Mouse (Mus musculus): Measurements from ENCODE around the gene Ccdc137. TPM values are rescaled to one million over a fixed set of nuclear protein-coding genes. Genes with fewer than 3 reads are reported as not detected.
A peak's percentile ranks its signal among the peaks of the same experiment; 100 is the strongest.

Ccdc137 gene
- total and polyA plus RNA-seq, 2 experiments: 4.6 to 8.7 TPM

GRCm38 (mm10) chr11:120501701-120502100, 43.8 kb downstream of the Ccdc137 start:
- Histone ChIP-seq H3K4me1 (ENCODE audit: control insufficient read depth, insufficient read depth, low read length) (peaks cover 31% of the 10 kb centered on the region), H3K27me3 (ENCODE audit: control insufficient read depth, insufficient read depth, low read length) (no peaks in the 10 kb centered on the region), H3K27ac (replicated peaks; ENCODE audit: insufficient read depth, low read depth, low read length) (no peak overlapping the region), H3K4me3 (ENCODE audit: insufficient read depth, low read depth, low read length) (no peak overlapping the region), H3K9ac (ENCODE audit: low read depth, low read length) (no peak overlapping the region), H3K36me3 (ENCODE audit: control insufficient read depth, insufficient read depth, low read length) (peaks cover 4% of the 10 kb centered on the region; the same call in 1 of the 2 replicates), H3K79me2 (ENCODE audit: control insufficient read depth, insufficient read depth, low read length) (no peaks in the 10 kb centered on the region)
- WGBS: 78% methylated on average over 4 of the region's 4 CpGs
- DNase-seq (ENCODE audit: extremely low read depth, low read depth, low spot score): no peak
- TF ChIP-seq POLR2A (IDR thresholded peaks at IDR 0.05; ENCODE audit: extremely low read depth, insufficient read depth, low read length) (no peak), CTCF (IDR thresholded peaks at IDR 0.05; ENCODE audit: low read depth, low read length) (no peak)

DNA sequence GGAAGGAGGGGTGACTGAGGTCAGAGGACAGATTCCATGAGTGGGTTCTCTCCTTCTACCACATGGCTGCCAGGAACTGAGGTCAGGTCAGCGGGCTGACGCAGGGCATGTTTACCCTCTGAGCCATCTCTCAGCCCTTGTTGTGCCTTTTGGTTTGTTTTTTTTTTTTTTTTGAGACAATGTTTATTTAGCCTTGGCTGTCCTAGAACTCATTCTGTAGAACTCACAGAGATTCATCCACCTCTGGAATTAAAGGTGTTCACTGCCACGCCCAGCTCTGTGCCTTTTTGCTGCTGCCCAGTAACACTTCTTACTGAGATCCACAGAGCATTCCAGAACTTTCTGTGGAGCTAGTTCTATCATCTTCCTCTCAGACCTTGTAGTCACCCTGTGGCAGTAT, 47.7 kb downstream of the Ccdc137 start:
- no peak overlapping the region; the same call in 1 of the 2 replicates for H3K9ac ChIP-seq (ENCODE audit: low read depth, low read length)
- 24% methylated on average over 3 of the region's 3 CpGs for whole genome bisulfite sequencing
- no peak for TF ChIP-seq POLR2A (IDR thresholded peaks at IDR 0.05; ENCODE audit: extremely low read depth, insufficient read depth, low read length)
- TF ChIP-seq CTCF (IDR thresholded peaks at IDR 0.05; ENCODE audit: low read depth, low read length): no peak
- H3K4me3 ChIP-seq (ENCODE audit: insufficient read depth, low read depth, low read length): no peak overlapping the region
- H3K79me2 ChIP-seq (ENCODE audit: control insufficient read depth, insufficient read depth, low read length): no peaks in the 10 kb centered on the region
- H3K27ac ChIP-seq (replicated peaks; ENCODE audit: insufficient read depth, low read depth, low read length): peak overlapping the region; percentile 63
- H3K36me3 ChIP-seq (ENCODE audit: control insufficient read depth, insufficient read depth, low read length): no peaks in the 10 kb centered on the region
- H3K4me1 ChIP-seq (ENCODE audit: control insufficient read depth, insufficient read depth, low read length): peaks cover 30% of the 10 kb centered on the region
- DNase-seq (ENCODE audit: extremely low read depth, low read depth, low spot score): peak; percentile 95
- H3K27me3 ChIP-seq (ENCODE audit: control insufficient read depth, insufficient read depth, low read length): no peaks in the 10 kb centered on the region

DNA sequence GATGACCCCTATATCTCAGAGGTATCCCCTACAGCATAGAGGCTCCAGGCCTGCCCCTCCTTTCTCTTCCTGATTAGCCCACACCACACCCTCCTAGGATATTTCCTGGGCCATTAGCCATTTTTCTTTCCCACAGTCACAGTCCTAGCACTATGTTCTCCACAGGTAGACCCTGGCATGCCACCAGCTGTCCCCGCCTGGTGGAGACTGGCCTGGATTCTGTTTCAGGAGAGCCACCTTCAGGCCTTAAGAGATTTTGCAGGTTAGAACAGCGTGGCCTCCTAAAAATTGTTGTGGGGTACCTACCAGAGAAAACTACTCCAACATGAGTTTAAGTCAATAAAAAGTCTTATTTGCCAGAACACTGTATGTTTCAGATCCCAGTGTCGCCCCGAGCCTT, 49.0 kb downstream of the Ccdc137 start:
- WGBS: 46% methylated on average over 4 of the region's 4 CpGs
- DNase-seq (ENCODE audit: extremely low read depth, low read depth, low spot score): peak; percentile 77
- Histone ChIP-seq H3K27me3 (ENCODE audit: control insufficient read depth, insufficient read depth, low read length) (no peaks in the 10 kb centered on the region), H3K9ac (ENCODE audit: low read depth, low read length) (peak overlapping the region; percentile 36; the same call in 1 of the 2 replicates), H3K36me3 (ENCODE audit: control insufficient read depth, insufficient read depth, low read length) (no peaks in the 10 kb centered on the region), H3K79me2 (ENCODE audit: control insufficient read depth, insufficient read depth, low read length) (no peaks in the 10 kb centered on the region), H3K27ac (replicated peaks; ENCODE audit: insufficient read depth, low read depth, low read length) (peak overlapping the region; percentile 63), H3K4me1 (ENCODE audit: control insufficient read depth, insufficient read depth, low read length) (peaks cover 25% of the 10 kb centered on the region), H3K4me3 (ENCODE audit: insufficient read depth, low read depth, low read length) (no peak overlapping the region)
- TF ChIP-seq POLR2A (IDR thresholded peaks at IDR 0.05; ENCODE audit: extremely low read depth, insufficient read depth, low read length) (no peak), CTCF (IDR thresholded peaks at IDR 0.05; ENCODE audit: low read depth, low read length) (peak; percentile 80)

DNA sequence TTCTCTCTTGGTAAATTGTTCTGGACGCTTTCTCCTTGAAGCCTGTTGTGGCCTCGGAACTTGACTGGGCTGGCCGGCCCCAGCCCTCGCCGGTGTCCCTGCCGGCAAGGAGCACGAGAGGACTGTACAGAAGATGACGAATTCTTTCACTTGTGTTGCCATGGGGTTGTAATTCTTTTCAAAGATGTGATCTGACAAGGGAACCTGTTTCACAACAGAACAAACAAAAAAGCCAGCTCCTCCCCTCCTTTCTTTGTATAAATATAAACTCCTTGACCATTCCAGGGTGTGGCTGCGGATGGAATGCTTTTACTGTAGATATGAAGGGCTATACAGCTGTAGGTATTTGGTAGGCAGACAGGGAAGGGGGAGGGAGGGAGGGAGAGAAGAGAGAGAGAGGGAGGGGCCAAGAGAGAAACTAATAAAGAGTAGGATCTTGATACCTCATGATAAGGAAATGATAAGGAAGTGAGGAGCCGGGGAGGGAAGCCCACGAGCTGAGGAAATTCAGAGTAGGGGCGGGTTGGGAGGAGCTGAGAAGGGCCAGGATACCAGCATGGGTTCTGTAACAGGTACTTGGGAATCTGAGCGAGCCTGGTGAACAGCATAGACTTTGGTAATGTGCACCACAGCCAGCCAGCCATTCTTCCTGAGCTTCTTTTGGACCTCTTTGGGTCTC, 49.8 kb downstream of the Ccdc137 start:
- TF ChIP-seq POLR2A (IDR thresholded peaks at IDR 0.05; ENCODE audit: extremely low read depth, insufficient read depth, low read length) (no peak), CTCF (IDR thresholded peaks at IDR 0.05; ENCODE audit: low read depth, low read length) (no peak)
- H3K27me3 ChIP-seq (ENCODE audit: control insufficient read depth, insufficient read depth, low read length): no peaks in the 10 kb centered on the region
- no peaks in the 10 kb centered on the region for H3K36me3 ChIP-seq (ENCODE audit: control insufficient read depth, insufficient read depth, low read length)
- H3K4me1 ChIP-seq (ENCODE audit: control insufficient read depth, insufficient read depth, low read length): peaks cover 25% of the 10 kb centered on the region
- 61% methylated on average over 13 of the region's 13 CpGs for WGBS
- H3K79me2 ChIP-seq (ENCODE audit: control insufficient read depth, insufficient read depth, low read length): no peaks in the 10 kb centered on the region
- H3K27ac ChIP-seq (replicated peaks; ENCODE audit: insufficient read depth, low read depth, low read length): no peak overlapping the region; the same call in 1 of the 2 replicates
- H3K4me3 ChIP-seq (ENCODE audit: insufficient read depth, low read depth, low read length): no peak overlapping the region
- DNase-seq (ENCODE audit: extremely low read depth, low read depth, low spot score): peak; percentile 67
- H3K9ac ChIP-seq (ENCODE audit: low read depth, low read length): no peak overlapping the region; the same call in 1 of the 2 replicates

DNA sequence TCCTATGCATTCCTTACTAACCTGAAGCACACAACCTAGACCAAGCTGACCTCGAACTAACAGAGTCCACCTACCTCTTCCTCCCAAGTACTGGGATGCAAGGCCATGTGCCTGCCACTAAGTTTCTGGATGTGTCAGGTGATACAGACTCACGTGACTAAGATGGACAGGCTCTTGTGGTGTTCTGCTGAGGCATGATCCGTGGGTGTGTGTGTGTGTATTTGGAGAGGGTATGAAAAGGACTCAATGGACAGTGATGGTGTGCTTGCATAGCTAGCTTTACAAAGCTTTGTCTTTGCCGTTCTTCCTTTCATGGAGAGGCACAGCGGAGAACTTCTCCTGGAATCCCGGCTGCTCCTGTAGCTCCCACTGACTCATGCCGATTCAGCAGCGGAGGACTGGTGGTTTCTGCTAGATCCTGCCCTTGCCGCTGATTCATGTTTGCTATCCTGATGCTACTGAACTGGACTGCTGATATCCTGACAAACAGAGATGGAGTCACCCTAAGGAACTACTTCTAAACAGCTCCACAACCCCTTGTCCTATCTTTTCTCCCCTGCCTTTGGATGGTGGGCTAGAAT, 50.5 kb downstream of the Ccdc137 start:
- Histone ChIP-seq H3K27ac (replicated peaks; ENCODE audit: insufficient read depth, low read depth, low read length) (no peak overlapping the region), H3K79me2 (ENCODE audit: control insufficient read depth, insufficient read depth, low read length) (no peaks in the 10 kb centered on the region), H3K4me3 (ENCODE audit: insufficient read depth, low read depth, low read length) (no peak overlapping the region), H3K9ac (ENCODE audit: low read depth, low read length) (no peak overlapping the region), H3K27me3 (ENCODE audit: control insufficient read depth, insufficient read depth, low read length) (no peaks in the 10 kb centered on the region), H3K4me1 (ENCODE audit: control insufficient read depth, insufficient read depth, low read length) (peaks cover 25% of the 10 kb centered on the region), H3K36me3 (ENCODE audit: control insufficient read depth, insufficient read depth, low read length) (no peaks in the 10 kb centered on the region)
- no peak for TF ChIP-seq POLR2A (IDR thresholded peaks at IDR 0.05; ENCODE audit: extremely low read depth, insufficient read depth, low read length)
- TF ChIP-seq CTCF (IDR thresholded peaks at IDR 0.05; ENCODE audit: low read depth, low read length): no peak
- DNase-seq (ENCODE audit: extremely low read depth, low read depth, low spot score): no peak
- WGBS: 72% methylated on average over 9 of the region's 9 CpGs

GRCm38 (mm10) chr11:120509940-120510339, 52.0 kb downstream of the Ccdc137 start:
- H3K36me3 ChIP-seq (ENCODE audit: control insufficient read depth, insufficient read depth, low read length): no peaks in the 10 kb centered on the region
- no peaks in the 10 kb centered on the region for H3K79me2 ChIP-seq (ENCODE audit: control insufficient read depth, insufficient read depth, low read length)
- peak; percentile 96 for DNase-seq (ENCODE audit: extremely low read depth, low read depth, low spot score)
- no peak overlapping the region for H3K4me3 ChIP-seq (ENCODE audit: insufficient read depth, low read depth, low read length)
- H3K4me1 ChIP-seq (ENCODE audit: control insufficient read depth, insufficient read depth, low read length): peaks cover 25% of the 10 kb centered on the region
- H3K27ac ChIP-seq (replicated peaks; ENCODE audit: insufficient read depth, low read depth, low read length): peak overlapping the region; percentile 75
- H3K9ac ChIP-seq (ENCODE audit: low read depth, low read length): peak overlapping the region; percentile 70
- H3K27me3 ChIP-seq (ENCODE audit: control insufficient read depth, insufficient read depth, low read length): no peaks in the 10 kb centered on the region
- 11% methylated on average over 4 of the region's 4 CpGs for WGBS
- TF ChIP-seq CTCF (IDR thresholded peaks at IDR 0.05; ENCODE audit: low read depth, low read length) (no peak), POLR2A (IDR thresholded peaks at IDR 0.05; ENCODE audit: extremely low read depth, insufficient read depth, low read length) (no peak)
